Mouse (Mus musculus) thymus, postnatal 14 days (tissue): ENCODE data around the gene Ift80.
A peak's percentile ranks its signal among the peaks of the same experiment; 100 is the strongest.
"Not testable (repeated sequence)": the region's sequence is repeated elsewhere in the genome, so short reads cannot be mapped to it uniquely, and the experiment has no call there.

Source experiments
- DNase-seq: peaks from one replicate; pipeline ENCODE4 v3.0.0; 2021

Ift80 gene

GRCm38 (mm10) chr3:68980898-68981297 is 23.5 kb downstream of the Ift80 start:
- peak; percentile 78 for DNase-seq

- no peak for DNase-seq
These were observed 25.2 kb downstream of the Ift80 start for GRCm38 (mm10) chr3:68979187-68979586.

- DNase-seq = peak; percentile 24
These were observed 26.7 kb downstream of the Ift80 start for GRCm38 (mm10) chr3:68977696-68978095.

GRCm38 (mm10) chr3:68975533-68976490 is 28.6 kb downstream of the Ift80 start:
- peak; percentile 76 for DNase-seq

GRCm38 (mm10) chr3:68974639-68975532 is 29.5 kb downstream of the Ift80 start:
- DNase-seq = no peak

GRCm38 (mm10) chr3:68973574-68973973 is 30.8 kb downstream of the Ift80 start:
- peak; percentile 55 for DNase-seq

GRCm38 (mm10) chr3:68969091-68969590 is 35.2 kb downstream of the Ift80 start:
- peak; percentile 47 for DNase-seq

GRCm38 (mm10) chr3:68967404-68967803 is 37.0 kb downstream of the Ift80 start:
- DNase-seq = peak; percentile 72

- DNase-seq = no peak
These were observed 37.7 kb downstream of the Ift80 start for GRCm38 (mm10) chr3:68966527-68967285.

- DNase-seq = peak; percentile 88
These were observed 39.7 kb downstream of the Ift80 start for GRCm38 (mm10) chr3:68964682-68965081.

- DNase-seq = no peak
These were observed 47.0 kb downstream of the Ift80 start for GRCm38 (mm10) chr3:68957413-68957812.

GRCm38 (mm10) chr3:68956454-68956853 is 47.9 kb downstream of the Ift80 start:
- no peak for DNase-seq

- DNase-seq = peak; percentile 47
These were observed 49.9 kb downstream of the Ift80 start for GRCm38 (mm10) chr3:68954487-68954886.

GRCm38 (mm10) chr3:68952707-68953106 is 51.7 kb downstream of the Ift80 start:
- no peak for DNase-seq

GRCm38 (mm10) chr3:68951971-68952370 is 52.4 kb downstream of the Ift80 start:
- DNase-seq = not testable (repeated sequence)

GRCm38 (mm10) chr3:68949381-68949780 is 55.0 kb downstream of the Ift80 start:
- no peak for DNase-seq

- no peak for DNase-seq
These were observed 55.5 kb downstream of the Ift80 start for GRCm38 (mm10) chr3:68948918-68949317.

GRCm38 (mm10) chr3:68941867-68942266 is 62.5 kb downstream of the Ift80 start:
- no peak for DNase-seq

GRCm38 (mm10) chr3:68940311-68940710 is 64.1 kb downstream of the Ift80 start:
- DNase-seq = no peak

GRCm38 (mm10) chr3:68939312-68939711 is 65.1 kb downstream of the Ift80 start:
- no peak for DNase-seq

GRCm38 (mm10) chr3:68936709-68937108 is 67.7 kb downstream of the Ift80 start:
- DNase-seq = no peak

- peak; percentile 59 for DNase-seq
These were observed 68.9 kb downstream of the Ift80 start for GRCm38 (mm10) chr3:68935498-68935897.
